Mouse (Mus musculus): ENCODE results near the gene Phlda1. TPM values are rescaled to one million over a fixed set of nuclear protein-coding genes. Genes with fewer than 3 reads are reported as not detected.

Phlda1 gene
- polyA plus RNA-seq, 1 experiment from 2014 or later = 23.2 TPM

GRCm38 (mm10) chr10:111539724-111540324, 33.7 kb downstream of the Phlda1 start:
- H3K27ac ChIP-seq = no peak overlapping the region
- WGBS = 44% methylated on average over 9 of the region's 9 CpGs
- no peaks in the 10 kb centered on the region for H3K27me3 ChIP-seq
- no peaks in the 10 kb centered on the region for H3K36me3 ChIP-seq (ENCODE audit: poor library complexity, severe bottlenecking)
- H3K9ac ChIP-seq = no peak overlapping the region
- no peaks in the 10 kb centered on the region for H3K9me3 ChIP-seq (replicated peaks)
- H3K4me3 ChIP-seq = no peak overlapping the region
- H3K4me1 ChIP-seq = 0 out of 2 replicates have a peak, but pooled peaks cover 8% of the 10 kb centered on the region
- peak; percentile 61 for ATAC-seq
- H3K4me2 ChIP-seq = no peak overlapping the region

- H3K9me3 ChIP-seq (replicated peaks) = no peaks in the 10 kb centered on the region
- H3K4me3 ChIP-seq = no peak overlapping the region
- no peak overlapping the region for H3K27ac ChIP-seq
- WGBS = 74% methylated on average over 9 of the region's 9 CpGs
- H3K4me2 ChIP-seq = no peak overlapping the region
- H3K36me3 ChIP-seq (ENCODE audit: poor library complexity, severe bottlenecking) = no peaks in the 10 kb centered on the region
- no peak for ATAC-seq
- H3K4me1 ChIP-seq = 0 out of 2 replicates have a peak, but pooled peaks cover 8% of the 10 kb centered on the region
- no peaks in the 10 kb centered on the region for H3K27me3 ChIP-seq
- H3K9ac ChIP-seq = no peak overlapping the region
Measured at GRCm38 (mm10) chr10:111540678-111541077, 34.6 kb downstream of the Phlda1 start.

DNA sequence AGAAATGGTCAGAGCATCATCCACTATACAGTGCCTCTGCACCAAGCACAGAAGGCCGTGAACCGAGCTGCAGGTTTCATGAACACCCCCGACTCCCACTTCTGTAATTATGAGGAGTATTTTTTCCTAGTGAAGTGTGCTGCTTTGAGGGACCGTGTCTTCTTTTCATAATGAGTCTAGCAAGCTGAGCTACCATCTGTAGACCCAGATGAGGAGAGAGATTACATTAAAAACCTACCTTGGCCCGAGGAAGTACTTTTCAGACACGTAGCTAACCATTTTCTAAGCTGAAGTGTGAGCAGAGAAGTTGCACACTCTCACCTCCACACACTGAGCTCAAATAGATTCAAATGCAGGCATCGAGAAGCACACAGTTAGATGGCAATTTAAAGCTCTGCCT, 37.0 kb downstream of the Phlda1 start:
- Histone ChIP-seq H3K27ac (no peak overlapping the region), H3K36me3 (ENCODE audit: poor library complexity, severe bottlenecking) (no peaks in the 10 kb centered on the region), H3K9me3 (replicated peaks) (no peaks in the 10 kb centered on the region), H3K27me3 (no peaks in the 10 kb centered on the region), H3K9ac (no peak overlapping the region), H3K4me3 (no peak overlapping the region), H3K4me2 (no peak overlapping the region), H3K4me1 (peaks cover 13% of the 10 kb centered on the region; the same call in 1 of the 2 replicates)
- no peak for ATAC-seq
- 91% methylated on average over 7 of the region's 7 CpGs for WGBS

DNA sequence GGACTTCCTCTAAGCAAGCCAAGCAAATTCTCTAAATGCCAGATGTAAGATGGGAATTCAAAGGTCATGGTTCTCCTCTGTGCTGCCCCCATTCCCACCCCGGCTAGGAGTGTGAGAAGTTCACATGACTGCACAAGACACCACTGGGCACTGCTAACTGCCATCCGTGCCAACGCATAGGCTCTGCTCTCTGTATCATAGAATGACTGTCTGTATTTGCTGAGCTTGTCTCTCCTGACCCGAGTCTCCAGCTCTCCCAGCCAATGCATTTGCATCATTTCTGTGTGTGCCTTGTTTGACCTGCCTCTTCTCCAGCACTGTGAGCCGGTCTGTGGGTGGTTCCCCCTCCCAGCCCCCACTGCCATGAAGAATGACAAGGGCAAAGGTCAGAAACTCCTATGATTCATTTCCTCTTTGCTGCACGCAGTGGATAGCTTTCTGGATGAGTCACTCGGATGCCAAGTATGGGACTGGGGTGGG, 37.7 kb downstream of the Phlda1 start:
- Histone ChIP-seq H3K36me3 (ENCODE audit: poor library complexity, severe bottlenecking) (no peaks in the 10 kb centered on the region), H3K9ac (no peak overlapping the region), H3K27me3 (no peaks in the 10 kb centered on the region), H3K27ac (no peak overlapping the region), H3K4me1 (peaks cover 13% of the 10 kb centered on the region; the same call in 1 of the 2 replicates), H3K9me3 (replicated peaks) (no peaks in the 10 kb centered on the region), H3K4me3 (no peak overlapping the region), H3K4me2 (no peak overlapping the region)
- 59% methylated on average over 7 of the region's 7 CpGs for WGBS
- no peak for ATAC-seq

- Histone ChIP-seq H3K9ac (no peak overlapping the region), H3K4me1 (peaks cover 13% of the 10 kb centered on the region; the same call in 1 of the 2 replicates), H3K36me3 (ENCODE audit: poor library complexity, severe bottlenecking) (no peaks in the 10 kb centered on the region), H3K27me3 (no peaks in the 10 kb centered on the region), H3K4me3 (no peak overlapping the region), H3K27ac (no peak overlapping the region), H3K9me3 (replicated peaks) (no peaks in the 10 kb centered on the region), H3K4me2 (no peak overlapping the region)
- ATAC-seq = no peak
- WGBS = 85% methylated on average over 4 of the region's 4 CpGs
Measured at GRCm38 (mm10) chr10:111544311-111544710, 38.2 kb downstream of the Phlda1 start.

- no peak for ATAC-seq
- Histone ChIP-seq H3K4me1 (peaks cover 7% of the 10 kb centered on the region; the same call in 1 of the 2 replicates), H3K36me3 (ENCODE audit: poor library complexity, severe bottlenecking) (no peaks in the 10 kb centered on the region), H3K4me3 (no peak overlapping the region), H3K4me2 (no peak overlapping the region), H3K9ac (no peak overlapping the region), H3K27ac (no peak overlapping the region), H3K27me3 (no peaks in the 10 kb centered on the region), H3K9me3 (replicated peaks) (no peaks in the 10 kb centered on the region)
- WGBS = 71% methylated on average over 4 of the region's 4 CpGs
Measured at GRCm38 (mm10) chr10:111545648-111546047, 39.6 kb downstream of the Phlda1 start.

DNA sequence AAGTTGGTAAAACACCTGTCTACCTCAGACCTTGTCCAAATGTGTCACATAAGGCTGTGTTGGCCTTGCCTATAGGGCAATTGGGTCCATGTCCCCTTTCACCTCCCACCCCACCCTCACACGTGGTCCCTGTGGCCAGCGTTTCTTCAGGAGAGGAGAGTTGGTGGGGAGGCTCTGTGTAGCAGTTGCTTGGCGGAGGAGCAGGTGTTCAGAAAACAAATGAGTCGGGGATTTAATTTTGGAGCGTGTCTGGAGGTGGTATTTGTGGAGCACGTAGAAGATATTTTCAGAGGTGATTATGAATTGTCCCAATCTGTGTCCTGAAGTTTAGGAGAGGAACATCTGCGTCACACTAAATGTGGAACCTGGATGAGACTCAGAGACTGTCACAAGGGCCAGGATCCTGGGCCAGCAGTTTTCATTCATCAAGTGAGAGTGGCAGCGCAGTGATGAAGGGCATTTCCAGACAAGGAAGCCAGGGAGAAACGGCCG, 41.8 kb downstream of the Phlda1 start:
- no peak overlapping the region for H3K9ac ChIP-seq
- no peak overlapping the region for H3K4me3 ChIP-seq
- no peaks in the 10 kb centered on the region for H3K9me3 ChIP-seq (replicated peaks)
- H3K27me3 ChIP-seq = no peaks in the 10 kb centered on the region
- peaks cover 7% of the 10 kb centered on the region; the same call in 1 of the 2 replicates for H3K4me1 ChIP-seq
- WGBS = 78% methylated on average over 10 of the region's 10 CpGs
- ATAC-seq = no peak; the same call in 1 of the 2 replicates
- H3K4me2 ChIP-seq = no peak overlapping the region
- H3K36me3 ChIP-seq (ENCODE audit: poor library complexity, severe bottlenecking) = no peaks in the 10 kb centered on the region
- H3K27ac ChIP-seq = no peak overlapping the region

- Histone ChIP-seq H3K36me3 (ENCODE audit: poor library complexity, severe bottlenecking) (no peaks in the 10 kb centered on the region), H3K4me1 (peaks cover 7% of the 10 kb centered on the region; the same call in 1 of the 2 replicates), H3K27me3 (no peaks in the 10 kb centered on the region), H3K4me2 (no peak overlapping the region), H3K27ac (no peak overlapping the region), H3K9ac (no peak overlapping the region), H3K4me3 (no peak overlapping the region), H3K9me3 (replicated peaks) (no peaks in the 10 kb centered on the region)
- ATAC-seq = 0 out of 2 replicates have a peak, but pooled peaks have one; percentile 24
- 76% methylated on average over 6 of the region's 6 CpGs for WGBS
Measured at GRCm38 (mm10) chr10:111550075-111550695, 44.1 kb downstream of the Phlda1 start.

- ATAC-seq = no peak
- H3K27me3 ChIP-seq = no peaks in the 10 kb centered on the region
- H3K9me3 ChIP-seq (replicated peaks) = no peaks in the 10 kb centered on the region
- H3K4me2 ChIP-seq = no peak overlapping the region
- no peaks in the 10 kb centered on the region for H3K36me3 ChIP-seq (ENCODE audit: poor library complexity, severe bottlenecking)
- peaks cover 3% of the 10 kb centered on the region; the same call in 1 of the 2 replicates for H3K4me1 ChIP-seq
- no peak overlapping the region for H3K4me3 ChIP-seq
- WGBS = 95% methylated on average over 7 of the region's 7 CpGs
- no peak overlapping the region for H3K9ac ChIP-seq
- H3K27ac ChIP-seq = no peak overlapping the region
Measured at GRCm38 (mm10) chr10:111553695-111554094, 47.6 kb downstream of the Phlda1 start.

- Histone ChIP-seq H3K4me1 (peaks cover 12% of the 10 kb centered on the region), H3K4me2 (no peak overlapping the region), H3K9ac (no peak overlapping the region), H3K27ac (no peak overlapping the region), H3K27me3 (no peaks in the 10 kb centered on the region), H3K36me3 (ENCODE audit: poor library complexity, severe bottlenecking) (no peaks in the 10 kb centered on the region), H3K4me3 (no peak overlapping the region), H3K9me3 (replicated peaks) (no peaks in the 10 kb centered on the region)
- no peak for ATAC-seq
- WGBS = 91% methylated on average over 5 of the region's 5 CpGs
Measured at GRCm38 (mm10) chr10:111554651-111555050, 48.6 kb downstream of the Phlda1 start.

DNA sequence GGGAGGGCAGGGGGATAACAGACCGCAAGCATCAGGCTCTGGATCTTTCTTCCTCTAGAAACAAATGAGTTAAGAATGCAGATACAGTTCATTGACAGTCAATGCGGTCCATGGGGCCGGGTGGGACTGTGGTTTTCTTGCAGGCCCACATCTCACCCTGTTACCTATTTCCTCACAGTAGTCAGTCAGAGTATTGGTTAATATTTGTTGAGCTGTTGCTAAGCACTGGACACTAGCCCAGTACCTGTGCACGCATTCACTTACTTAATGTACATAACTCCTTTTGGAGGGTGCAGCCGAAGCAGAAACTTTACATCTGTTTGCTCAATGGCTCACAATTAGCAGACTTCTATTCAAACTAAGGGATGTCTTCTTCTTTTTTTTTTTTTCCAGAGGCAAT, 52.1 kb downstream of the Phlda1 start:
- H3K27ac ChIP-seq = no peak overlapping the region
- H3K36me3 ChIP-seq (ENCODE audit: poor library complexity, severe bottlenecking) = no peaks in the 10 kb centered on the region
- H3K4me1 ChIP-seq = peaks cover 21% of the 10 kb centered on the region
- ATAC-seq = no peak
- H3K4me3 ChIP-seq = no peak overlapping the region
- no peak overlapping the region for H3K9ac ChIP-seq
- no peaks in the 10 kb centered on the region for H3K27me3 ChIP-seq
- WGBS = 79% methylated on average over 5 of the region's 5 CpGs
- H3K9me3 ChIP-seq (replicated peaks) = no peaks in the 10 kb centered on the region
- H3K4me2 ChIP-seq = no peak overlapping the region
